Mouse (Mus musculus) ES-E14 (cell line): Measurements from ENCODE around the gene Slc35a2.

ENCODE experiments used
- CHD2 ChIP-seq: IDR thresholded peaks from 2 replicates; pipeline ENCODE4 v1.6.1; 2014; ENCODE audit warnings: mild to moderate bottlenecking, low read depth, low read length, inconsistent platforms
- HCFC1 ChIP-seq: IDR thresholded peaks from 2 replicates; pipeline ENCODE4 v1.6.1; 2012; ENCODE audit warnings: low read length, inconsistent platforms, borderline replicate concordance; ENCODE audit not compliant: insufficient read depth
- ZC3H11A ChIP-seq: IDR thresholded peaks from 2 replicates; pipeline ENCODE4 v1.6.1; 2012; ENCODE audit warnings: low read depth, mild to moderate bottlenecking, inconsistent platforms, low read length, borderline replicate concordance
- ZNF384 ChIP-seq: IDR thresholded peaks from 2 replicates; pipeline ENCODE4 v1.6.1; 2012; ENCODE audit warnings: low read depth, low read length, inconsistent platforms

DNA sequence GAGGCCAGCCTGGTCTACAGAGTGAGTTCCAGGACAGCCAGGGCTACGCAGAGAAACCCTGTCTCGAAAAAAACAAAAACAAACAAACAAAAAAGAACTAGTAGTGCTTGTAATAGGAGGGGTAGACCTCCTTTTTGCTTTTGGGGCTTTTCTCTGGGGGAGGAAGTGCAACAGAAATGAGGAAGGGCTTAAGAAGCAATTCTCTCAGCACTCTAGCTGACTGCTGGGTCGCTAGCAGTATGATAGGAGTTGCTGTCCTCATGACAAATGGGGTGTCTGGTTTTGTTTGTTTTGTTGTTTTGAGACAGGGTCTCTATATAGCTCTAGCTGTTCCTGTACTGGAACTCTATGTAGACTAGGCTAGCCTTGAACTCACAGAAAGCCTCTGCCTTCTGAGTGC is 19.3 kb upstream of the Slc35a2 start:
- TF ChIP-seq CHD2 (no peak), ZC3H11A (no peak), HCFC1 (no peak), ZNF384 (no peak)
